Mouse (Mus musculus) heart, adult 2 months (tissue): Measurements from ENCODE around the gene Pip5k1c.
A peak's percentile ranks its signal among the peaks of the same experiment; 100 is the strongest.

Source experiments
- CTCF ChIP-seq: fragments of 200-600 bp; IDR thresholded peaks from 2 replicates; pipeline ENCODE4 v1.8.1; 2022; ENCODE audit warnings: antibody characterized with exemption, mild to moderate bottlenecking, moderate library complexity
- POLR2A ChIP-seq: fragments of 200-500 bp; IDR thresholded peaks from 2 replicates; pipeline ENCODE4 v1.6.1; 2011; ENCODE audit warnings: mild to moderate bottlenecking, low read depth, low read length, control low read depth; ENCODE audit not compliant: insufficient read depth

GRCm38 (mm10) chr10:81288601-81289000, 4.2 kb upstream of the Pip5k1c start:
- TF ChIP-seq CTCF (peak; percentile 70), POLR2A (no peak)
